Mouse (Mus musculus) spleen, adult 2 months (tissue): ENCODE results near the gene Gm20388.
A peak's percentile ranks its signal among the peaks of the same experiment; 100 is the strongest.

ENCODE experiments used
- CTCF ChIP-seq: fragments of 200-500 bp; IDR thresholded peaks from 2 replicates; pipeline ENCODE4 v1.5.1; 2011; ENCODE audit warnings: mild to moderate bottlenecking, inconsistent platforms; ENCODE audit not compliant: insufficient read depth, insufficient read length, insufficient replicate concordance; ENCODE audit errors: extremely low read depth
- POLR2A ChIP-seq: fragments of 200-500 bp; IDR thresholded peaks from 2 replicates; pipeline ENCODE4 v1.6.1; 2011; ENCODE audit warnings: low read depth, low read length, inconsistent platforms

DNA sequence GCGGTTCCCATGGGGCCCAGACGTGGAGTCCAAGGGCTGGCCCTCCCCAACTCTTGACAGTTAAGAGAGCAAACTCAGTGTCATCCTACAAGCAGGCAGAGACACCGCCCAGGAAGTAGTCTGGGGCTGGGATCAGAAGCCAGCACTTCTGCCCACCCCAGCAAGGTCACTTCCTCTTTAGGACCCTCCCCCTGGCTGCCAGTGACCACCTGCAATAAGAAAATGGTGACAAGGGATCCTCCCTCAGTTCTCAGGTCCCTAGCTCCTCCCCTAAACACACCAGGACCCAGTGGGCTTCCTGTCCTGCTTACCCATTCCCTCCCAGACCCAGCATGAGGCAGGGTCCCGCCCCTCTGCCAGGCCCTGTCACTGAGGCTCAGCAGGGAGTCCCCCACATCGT lies 2637.2 kb downstream of the Gm20388 start:
- TF ChIP-seq CTCF (no peak), POLR2A (peak; percentile 31; the same call in 1 of the 2 replicates)
